Mouse (Mus musculus) spleen, embryonic (tissue): ENCODE measurements around the gene Pim1.

Experiments
- CTCF ChIA-PET: fragments of 350-600 bp; sonication (Branson Sonifier 250); formaldehyde crosslinking; loops from one replicate; lab custom pipeline; 2022; lab: Charles Lee

The Pim1 gene

DNA sequence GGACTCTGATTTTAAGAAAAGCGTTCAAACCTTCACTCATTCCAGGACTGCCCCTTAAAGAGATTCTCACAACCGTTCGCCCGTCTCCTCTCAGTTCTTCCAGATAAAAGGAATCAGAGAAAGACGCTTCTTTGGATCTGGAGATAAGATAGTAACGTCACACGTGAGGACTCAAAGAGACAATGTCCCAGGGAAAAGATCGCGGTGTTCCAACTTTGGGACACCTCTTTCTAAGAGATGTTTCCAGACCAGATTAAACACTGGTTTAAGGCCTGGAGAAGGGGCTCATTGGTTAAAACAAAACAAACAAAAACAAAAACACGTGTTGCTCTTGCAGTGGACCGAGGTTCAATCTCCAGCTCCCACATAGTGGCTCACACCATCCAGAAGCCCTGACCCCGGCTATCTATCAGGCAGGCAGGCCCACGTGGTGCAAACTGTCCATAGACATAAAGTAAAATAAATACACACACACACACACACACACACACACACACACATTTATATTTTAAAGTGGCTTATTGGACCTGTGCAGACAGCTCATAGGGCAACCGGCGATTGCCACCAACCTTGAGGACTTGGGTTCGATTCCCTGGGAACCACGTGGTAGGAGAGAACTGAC lies 25.9 kb upstream of the Pim1 start:
- CTCF ChIA-PET = interaction anchor here (0.7 kb wide), 1 partner anchor 13 kb away, joined by 7 read pairs; no protein-coding TSS in a partner anchor

DNA sequence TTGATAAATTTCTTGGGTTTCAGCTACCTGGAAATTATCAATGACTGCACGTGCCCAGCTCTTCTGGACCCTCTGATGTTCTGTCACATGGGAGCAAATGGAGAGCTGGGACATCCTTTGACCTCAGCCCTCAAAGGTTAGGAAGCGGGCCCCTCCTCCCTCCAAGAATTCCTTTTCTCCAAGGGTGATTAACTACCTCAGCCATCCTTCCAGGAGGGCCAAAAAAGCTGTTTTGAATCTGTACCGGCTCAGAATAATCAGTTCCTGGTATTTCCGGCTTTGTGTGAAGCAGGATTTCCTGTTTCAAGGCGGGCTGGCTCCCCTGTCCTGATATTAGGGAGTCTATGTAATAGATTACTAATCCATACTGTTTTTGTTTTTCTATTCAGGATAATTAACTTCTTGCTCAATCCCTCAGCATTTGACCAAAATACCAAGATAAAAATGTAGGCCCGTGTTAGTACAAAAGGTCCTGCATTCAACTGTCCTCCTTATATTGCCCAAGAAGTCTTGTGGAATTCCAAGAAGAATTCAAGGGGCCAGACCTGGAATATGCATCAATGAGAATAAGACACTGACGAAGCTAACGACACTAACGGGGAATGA lies 25.0 kb upstream of the Pim1 start:
- CTCF ChIA-PET = no interaction called here

DNA sequence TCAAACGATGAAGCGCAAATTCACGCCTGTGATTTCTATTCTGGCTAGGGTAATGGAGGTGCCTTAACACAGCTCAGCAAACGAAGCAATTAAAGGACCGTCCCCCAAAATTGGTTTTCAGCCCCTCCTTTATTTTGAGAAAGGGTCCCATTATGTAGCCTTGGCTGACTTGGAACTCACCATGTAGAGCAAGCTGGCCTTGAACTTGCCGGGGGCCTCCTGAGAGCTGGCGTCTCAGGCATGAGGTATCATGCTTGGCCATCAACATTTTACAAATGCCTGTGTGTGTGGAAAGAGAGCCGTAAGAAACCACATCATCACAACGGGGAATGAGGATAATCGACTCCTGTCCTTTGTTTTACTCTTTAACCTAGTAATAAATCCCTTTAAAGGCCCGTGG lies 23.5 kb upstream of the Pim1 start:
- CTCF ChIA-PET = no interaction called here

DNA sequence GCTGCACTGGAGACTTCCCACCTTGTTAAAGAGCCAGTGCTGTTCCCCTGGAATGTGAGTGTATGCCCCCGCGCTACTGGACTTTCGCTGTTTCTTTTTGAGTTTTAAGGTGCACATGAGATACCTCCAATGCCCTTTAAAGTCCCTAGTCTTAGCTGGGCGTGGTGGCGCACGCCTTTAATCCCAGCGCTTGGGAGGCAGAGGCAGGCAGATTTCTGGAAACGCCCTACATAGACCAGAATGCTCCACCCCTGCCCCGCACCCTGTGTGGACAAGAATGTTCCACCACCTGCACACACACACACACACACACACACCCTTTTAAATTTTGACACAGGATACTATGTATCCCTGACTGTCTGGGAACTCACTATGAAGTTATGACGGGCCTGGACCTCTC lies 17.1 kb upstream of the Pim1 start:
- CTCF ChIA-PET = no interaction called here

DNA sequence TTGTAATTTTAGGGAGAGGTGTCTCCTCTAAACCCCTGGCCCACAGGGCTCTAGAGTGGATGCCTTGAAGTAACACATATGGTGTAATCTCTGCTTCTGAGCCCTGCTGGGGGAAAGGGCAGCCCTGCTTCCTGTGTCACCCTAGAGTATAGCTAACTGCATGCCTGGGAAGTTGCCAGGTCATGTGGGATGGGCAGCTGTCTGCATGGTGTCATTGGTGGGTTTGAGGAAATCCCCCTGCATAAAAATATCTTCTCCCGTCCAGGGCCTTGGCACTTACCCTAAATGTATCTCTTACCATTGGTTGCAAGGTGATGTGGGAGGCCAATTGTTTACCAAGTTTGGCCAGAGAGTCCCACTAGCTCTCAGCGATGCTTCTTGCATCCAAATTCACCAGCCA lies 16.5 kb upstream of the Pim1 start:
- CTCF ChIA-PET = no interaction called here

DNA sequence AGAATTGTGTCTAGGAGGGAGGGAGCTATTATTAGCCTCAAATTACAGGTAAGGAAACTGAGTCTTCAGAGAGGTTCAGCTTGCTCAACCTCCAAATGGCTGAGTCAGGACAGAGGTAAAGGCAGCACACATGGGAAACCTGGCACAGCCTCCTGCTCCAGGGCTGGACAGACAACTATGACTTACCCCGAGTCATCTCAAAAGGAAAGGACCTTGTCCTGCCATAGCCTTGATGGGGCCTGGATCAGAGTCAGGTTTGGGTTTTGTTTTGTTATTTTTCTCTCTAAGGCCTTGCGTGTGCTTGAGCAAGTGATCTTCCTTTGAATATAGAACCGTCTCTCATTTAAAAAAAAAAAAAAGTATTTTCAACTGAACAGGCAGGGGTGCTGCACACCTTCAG lies 15.4 kb upstream of the Pim1 start:
- CTCF ChIA-PET = interaction anchor here (0.5 kb wide), 1 partner anchor 363 kb away, joined by 7 read pairs; no protein-coding TSS in a partner anchor

DNA sequence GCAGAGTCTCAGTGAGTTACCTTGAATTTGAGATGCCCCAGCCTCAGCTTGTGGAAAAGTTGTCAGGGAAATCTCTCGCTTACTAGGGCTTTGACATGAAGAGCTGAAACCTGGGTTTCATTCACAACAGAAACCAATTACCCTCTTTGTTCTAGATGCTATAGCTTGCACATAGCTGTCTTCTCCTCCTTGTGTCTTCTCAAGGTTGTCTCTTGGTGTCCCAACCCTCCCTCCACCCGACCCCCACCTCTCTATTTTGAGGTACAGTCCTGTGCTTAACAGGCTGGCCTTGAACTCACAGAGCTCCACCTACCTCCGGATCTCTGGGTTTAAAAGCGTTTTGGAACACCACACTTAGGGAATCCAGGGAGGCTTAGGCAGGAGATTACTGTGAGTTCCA lies 14.1 kb upstream of the Pim1 start:
- CTCF ChIA-PET = interaction anchor here (0.7 kb wide), 1 partner anchor 546 kb away, joined by 7 read pairs; no protein-coding TSS in a partner anchor

DNA sequence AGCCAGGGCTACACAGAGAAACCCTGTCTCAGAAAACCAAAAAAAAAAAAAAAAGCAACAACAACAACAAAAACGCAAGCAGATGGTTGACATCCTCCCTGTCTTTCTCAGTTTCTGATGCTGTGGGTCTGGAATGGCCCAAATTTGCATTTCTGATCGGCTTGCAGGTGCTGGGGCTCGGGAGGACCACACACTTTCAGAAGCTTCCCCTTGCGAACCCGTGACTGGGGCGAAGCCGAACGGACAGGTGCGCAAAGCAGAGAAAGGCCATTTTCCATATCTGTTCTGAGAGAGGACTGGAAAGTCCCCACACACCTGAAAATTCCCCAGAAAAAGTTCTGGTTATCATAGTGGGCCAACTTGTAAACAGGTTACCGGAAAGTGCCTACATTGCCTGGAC lies 13.2 kb upstream of the Pim1 start:
- CTCF ChIA-PET = interaction anchor here (0.6 to 0.7 kb wide), 2 partner anchors 306 to 541 kb away, joined by 4 to 13 read pairs; no protein-coding TSS in a partner anchor

DNA sequence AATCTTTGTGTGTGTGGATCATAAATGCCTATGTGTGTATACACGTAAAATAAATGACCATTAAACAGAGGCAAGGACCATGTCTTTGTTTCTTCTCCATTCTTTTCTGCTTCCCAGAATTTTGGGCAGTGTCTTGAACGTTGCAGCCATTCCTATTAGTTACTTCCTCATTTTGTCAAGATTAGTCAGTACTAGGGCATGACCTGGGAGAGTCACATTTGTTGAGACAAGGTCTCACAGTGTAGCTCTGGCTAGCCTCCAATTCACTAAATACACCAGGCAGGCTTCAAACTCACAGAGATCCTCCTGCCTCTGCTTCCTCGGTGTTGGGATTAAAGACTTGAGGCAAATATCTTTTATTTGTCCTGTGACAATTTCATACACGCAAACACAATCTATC lies 12.3 kb upstream of the Pim1 start:
- CTCF ChIA-PET = interaction anchor here (0.6 kb wide), 1 partner anchor 14 kb away, joined by 7 read pairs; no protein-coding TSS in a partner anchor

DNA sequence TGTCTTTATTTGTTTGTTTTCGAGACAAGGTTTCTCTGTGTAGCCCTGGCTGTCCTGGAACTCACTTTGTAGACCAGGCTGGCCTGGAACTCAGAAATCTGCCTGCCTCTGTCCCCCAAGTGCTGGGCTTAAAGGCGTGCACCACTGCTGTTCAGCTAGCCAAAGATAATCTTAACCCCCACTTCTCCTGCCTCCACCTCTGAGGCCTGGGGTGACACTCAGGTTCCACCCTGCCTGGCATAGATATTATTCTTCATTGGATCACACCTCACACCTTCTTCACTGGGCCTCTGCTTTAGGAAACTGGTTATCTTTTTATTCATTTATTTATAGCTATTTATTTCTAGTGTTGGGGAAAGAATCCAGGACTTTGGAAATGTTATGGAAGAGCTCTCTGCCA lies 10.3 kb upstream of the Pim1 start:
- CTCF ChIA-PET = no interaction called here

DNA sequence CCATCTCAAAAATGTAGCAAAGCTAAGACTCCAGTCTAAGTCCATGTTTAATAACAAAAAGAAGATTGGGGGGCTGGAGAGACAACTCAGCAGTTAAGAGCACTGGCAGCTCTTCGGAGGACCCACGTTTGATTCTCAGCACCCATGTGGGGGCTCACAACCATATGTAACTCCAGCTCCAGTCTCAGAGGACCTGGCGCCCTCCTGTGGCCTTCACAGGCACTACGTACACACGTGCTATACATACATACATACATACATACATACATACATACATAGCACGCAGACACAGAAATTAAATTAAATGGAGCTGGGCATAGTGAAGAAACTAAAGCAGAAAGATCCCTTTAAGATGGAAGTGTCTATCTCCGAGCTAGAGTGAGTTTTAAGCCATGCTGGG lies 7.9 kb upstream of the Pim1 start:
- CTCF ChIA-PET = interaction anchor here (1.3 kb wide), 1 partner anchor 49 kb away, joined by 5 read pairs; no protein-coding TSS in a partner anchor

DNA sequence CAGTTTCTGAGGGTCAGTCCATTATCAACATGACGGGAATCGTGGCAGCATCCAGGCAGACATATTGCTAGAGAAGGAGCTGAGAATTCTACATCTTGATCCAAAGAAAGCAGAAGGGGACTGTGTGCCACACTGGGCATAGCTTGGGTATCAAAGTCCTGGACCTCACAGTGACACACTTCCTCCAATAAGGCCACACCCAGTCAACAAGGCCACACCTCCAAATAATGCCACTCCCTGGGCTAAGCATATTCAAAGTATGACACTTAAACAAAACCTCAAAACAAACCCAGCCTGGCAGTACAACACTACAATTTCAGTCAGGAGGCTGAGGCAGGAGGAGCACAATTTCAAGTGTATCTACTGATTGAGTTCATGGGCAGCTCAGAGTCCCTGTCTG lies 7.3 kb upstream of the Pim1 start:
- CTCF ChIA-PET = interaction anchor here (1.3 kb wide), 1 partner anchor 48 kb away, joined by 5 read pairs; no protein-coding TSS in a partner anchor

DNA sequence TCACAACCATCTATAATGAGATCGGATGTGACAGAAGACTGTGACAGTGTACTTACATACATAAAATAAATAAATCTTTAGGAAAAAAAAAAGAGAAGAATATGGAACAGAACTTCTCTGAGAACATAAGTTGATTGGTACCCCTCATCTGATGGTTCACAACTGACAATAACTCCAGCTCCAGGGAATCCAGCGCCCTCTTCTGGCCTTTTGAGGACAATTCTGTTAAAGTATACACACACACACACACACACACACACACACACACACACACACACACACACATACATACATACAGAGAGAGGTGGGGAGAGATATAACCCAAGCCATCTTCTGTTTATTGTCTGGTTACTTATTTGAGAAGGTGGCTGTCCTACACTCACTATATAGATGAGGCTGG lies 6.1 kb upstream of the Pim1 start:
- CTCF ChIA-PET = interaction anchor here (0.6 kb wide), 2 partner anchors 18 to 47 kb away, joined by 3 to 6 read pairs; no protein-coding TSS in a partner anchor

DNA sequence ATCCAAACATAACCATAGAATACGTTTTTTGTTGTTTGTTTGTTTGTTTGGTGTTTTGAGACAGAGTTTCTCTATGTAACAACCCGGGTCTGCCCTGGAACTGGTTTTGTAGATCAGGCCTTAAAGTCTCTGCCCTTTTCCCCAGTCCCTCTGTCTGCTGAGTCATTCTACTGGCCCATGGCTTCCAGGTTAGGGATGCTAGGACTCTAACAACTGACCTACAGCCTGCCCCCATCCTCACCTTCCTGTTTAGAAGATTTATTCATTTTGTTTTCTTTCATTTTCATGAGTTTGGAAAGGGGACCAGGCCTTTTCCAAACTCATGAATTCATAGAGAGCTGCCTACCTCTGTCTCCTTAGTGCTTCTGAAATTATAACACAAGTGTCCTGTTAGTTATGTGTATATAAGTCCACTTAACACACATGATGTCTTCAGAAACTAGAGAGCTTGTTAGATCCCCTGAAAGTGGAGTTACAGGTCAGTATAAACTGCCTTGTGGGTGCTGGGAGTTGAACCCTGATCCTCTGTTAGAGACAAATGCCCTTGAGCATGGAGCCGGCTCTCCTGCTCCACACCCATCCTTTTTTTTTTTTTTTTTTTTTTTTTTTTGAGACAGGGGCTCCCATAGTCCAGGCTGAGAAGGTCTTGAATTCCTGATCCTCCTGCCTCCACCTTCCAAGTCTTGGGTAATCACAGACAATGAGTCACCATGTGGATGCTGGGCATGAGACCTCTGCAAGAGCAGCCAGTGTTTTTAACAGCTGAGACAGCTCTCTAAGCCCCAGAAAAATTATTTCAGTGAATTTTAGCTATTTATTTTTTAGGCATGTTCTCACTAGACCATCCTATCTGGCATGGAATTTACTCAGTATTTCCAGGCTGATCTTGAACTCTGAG lies 5.0 kb upstream of the Pim1 start:
- CTCF ChIA-PET = interaction anchor here (0.6 kb wide), 1 partner anchor 19 kb away, joined by 6 read pairs; no protein-coding TSS in a partner anchor

DNA sequence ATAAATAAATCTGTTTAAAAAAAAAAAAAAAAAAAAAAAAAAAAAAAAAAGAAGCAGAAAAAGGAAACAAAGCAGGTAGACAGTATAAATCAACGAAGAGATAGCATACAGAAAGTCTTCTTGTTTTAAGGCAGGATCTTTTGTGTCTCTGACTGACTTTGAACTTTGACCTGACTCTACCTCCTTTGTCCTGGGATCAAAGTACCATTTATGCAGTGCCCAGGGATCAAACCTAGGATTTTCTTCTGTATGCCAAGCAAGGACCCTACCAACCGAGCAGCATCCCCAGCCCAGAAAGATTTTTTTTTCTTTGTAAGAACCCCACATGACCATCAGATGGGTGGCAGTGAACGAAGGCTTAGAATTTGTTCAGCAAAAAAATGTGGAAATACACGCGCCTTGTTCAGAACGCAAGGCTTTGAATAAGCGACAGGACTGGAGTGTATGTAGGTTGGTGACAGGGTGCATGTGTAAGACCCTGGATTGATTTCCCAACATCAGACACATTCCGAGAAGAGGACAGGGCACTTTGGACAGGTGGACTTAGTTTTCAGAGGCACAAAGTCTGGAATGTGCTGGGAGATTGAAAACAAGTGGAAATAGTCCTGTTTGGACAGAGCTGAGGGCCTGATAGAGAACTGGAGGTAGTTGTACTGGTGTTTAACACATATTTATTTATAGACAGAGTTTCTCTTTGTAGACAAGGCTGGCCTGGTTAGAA lies 2.1 kb upstream of the Pim1 start:
- CTCF ChIA-PET = no interaction called here

DNA sequence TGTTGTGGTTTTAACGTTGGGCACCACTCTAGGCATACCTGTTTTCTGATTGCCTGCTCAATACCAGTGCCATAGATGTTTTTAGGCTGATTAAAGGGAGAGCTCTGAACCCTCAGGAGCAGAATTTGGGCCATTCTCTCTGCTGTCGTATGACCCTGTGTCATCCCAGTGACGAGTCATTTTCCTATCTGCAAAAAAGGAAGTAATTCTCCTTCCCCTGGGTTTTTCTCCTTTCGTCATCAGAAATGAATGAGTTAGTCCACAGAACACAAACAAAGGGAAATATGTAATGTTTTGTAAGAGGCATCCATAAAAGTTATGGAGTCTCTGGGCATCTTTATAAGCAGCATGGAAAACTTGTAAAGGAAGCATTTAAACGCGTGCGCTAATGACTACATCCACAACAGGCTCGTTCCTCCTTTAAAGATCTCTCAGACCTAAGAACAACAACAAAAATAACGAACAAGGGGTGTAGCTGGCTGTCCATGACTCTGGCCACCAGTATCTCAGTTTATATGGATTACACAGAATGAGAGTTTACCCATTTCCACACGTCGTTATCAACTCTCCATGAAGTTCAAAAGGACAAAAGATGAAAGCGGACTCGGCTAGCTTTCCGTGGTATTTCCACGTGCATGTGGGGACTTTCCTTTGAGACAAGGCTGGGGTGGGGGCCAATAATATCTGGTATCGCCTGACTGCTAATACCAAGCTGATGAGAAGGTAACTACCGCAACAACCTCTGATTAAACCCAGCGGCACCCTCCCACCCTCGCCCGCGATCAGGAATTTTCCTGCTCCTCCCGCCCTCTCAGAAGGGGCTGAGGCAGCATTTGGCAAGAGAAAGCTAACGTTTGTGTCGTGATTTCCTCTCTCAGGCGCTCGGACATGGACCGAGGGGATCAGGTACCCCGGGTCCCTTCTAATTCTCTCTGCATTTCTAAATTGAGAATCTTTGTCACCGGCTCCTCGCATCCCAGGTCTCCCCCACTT lies 1.3 kb upstream of the Pim1 start:
- CTCF ChIA-PET = interaction anchor here (1.5 kb wide), 1 partner anchor 94 kb away, joined by 5 read pairs; no protein-coding TSS in a partner anchor

DNA sequence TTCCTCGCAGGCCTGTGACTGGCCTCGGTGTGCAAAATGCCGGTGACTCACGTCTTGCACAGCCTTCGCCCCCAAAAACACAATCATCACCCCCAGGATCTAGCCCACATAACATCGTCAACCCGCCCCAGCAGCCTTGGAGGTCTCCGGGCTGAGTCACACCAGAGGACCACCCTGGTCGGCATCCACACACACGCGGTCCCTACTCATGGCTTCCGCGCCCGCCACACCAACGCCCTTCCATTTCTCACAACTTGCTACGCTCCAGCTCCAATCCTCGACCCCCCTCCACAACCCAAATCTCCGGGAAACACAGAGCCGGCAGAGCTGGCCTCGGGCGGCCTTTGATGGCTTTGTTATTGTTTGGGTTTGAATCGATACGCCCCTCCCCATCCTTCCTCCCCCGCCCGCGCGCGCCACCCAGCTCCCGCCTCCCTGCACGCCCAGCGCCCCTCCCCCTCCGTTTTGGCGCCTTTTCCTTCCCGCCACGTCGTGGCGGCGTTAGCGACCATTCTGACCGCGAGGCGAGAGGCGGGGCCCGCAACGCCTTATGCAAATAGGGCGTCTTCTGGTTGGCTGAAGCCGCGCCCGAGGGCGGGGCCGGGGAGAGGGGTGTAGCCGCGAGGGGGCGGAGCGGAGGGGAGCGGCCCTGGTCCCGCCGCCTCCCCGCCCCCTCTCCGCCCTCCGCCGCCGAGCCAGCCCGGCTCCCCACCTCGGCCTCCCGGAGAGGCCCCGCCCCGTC lies 411 bp upstream of the Pim1 start:
- CTCF ChIA-PET = interaction anchor here (1.5 kb wide), 1 partner anchor 95 kb away, joined by 5 read pairs; no protein-coding TSS in a partner anchor

DNA sequence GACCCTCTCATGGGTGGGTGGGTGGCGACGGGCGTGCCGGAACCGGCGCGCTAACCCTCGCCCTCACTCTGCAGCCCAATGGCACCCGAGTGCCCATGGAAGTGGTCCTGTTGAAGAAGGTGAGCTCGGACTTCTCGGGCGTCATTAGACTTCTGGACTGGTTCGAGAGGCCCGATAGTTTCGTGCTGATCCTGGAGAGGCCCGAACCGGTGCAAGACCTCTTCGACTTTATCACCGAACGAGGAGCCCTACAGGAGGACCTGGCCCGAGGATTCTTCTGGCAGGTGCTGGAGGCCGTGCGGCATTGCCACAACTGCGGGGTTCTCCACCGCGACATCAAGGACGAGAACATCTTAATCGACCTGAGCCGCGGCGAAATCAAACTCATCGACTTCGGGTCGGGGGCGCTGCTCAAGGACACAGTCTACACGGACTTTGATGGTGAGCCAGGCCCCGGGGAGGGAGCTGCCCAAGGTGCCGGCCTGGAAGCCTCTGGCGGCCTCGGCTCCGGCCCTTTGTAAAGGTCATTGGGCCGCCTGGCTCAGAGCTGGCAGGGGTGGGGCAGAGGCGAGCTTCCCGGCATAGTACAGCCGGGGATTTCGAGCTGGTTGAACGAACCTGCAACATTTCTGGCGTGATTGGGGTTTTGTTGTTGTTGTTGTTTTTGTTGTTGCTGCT lies 1.2 kb downstream of the Pim1 start:
- CTCF ChIA-PET = interaction anchor here (0.6 to 0.9 kb wide), 3 partner anchors 79 to 971 kb away, joined by 3 to 11 read pairs (median 4); no protein-coding TSS in a partner anchor
